Mouse (Mus musculus) E14TG2a.4 (cell line): ENCODE measurements at regions not wholly inside any gene's neighbourhood (a gene's known extent, or its start where the extent isn't known, plus 50 kb on each side); places are given as distances from the start of the nearest gene placed in this dataset.

Experiments used
- CTCF ChIP-seq: conservative IDR thresholded peaks from 2 replicates; pipeline ENCODE4 v1.5.1; 2014; ENCODE audit warnings: low read length
- NANOG ChIP-seq: IDR thresholded peaks from 2 replicates; pipeline ENCODE4 v1.6.1; 2014; ENCODE audit warnings: borderline replicate concordance, low read length, mixed read lengths
- POU5F1 ChIP-seq: IDR thresholded peaks from 2 replicates; pipeline ENCODE4 v1.6.1; 2014; ENCODE audit warnings: low read length, borderline replicate concordance

GRCm38 (mm10) chr13:29048990-29049576, 95.6 kb upstream of the Sox4 start:
- TF ChIP-seq CTCF (no peak), POU5F1 (no peak), NANOG (no peak)
